In the genomic region with DNA sequence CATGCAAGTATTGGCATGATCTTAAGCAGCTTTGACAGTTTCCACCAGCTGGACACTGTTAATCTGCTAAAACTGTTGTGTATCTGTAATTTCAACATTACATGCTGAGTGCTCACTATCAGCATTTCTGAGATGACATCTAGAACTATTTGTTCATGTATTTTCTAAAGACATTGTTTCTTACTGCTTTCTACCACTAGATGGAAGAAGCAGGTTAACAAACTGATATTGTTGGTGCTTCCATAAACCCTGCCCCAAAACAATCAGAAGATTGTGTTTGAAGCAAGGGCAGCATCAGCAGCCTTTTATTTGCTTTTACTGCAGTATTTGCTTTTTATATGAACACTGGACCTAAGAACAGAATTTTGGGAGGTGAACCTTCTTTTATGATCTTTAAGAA, we compare ENCODE assay signal across 29 mouse cellular contexts.
DNase-seq lines count a peak whose midpoint lies in the region; ATAC-seq and TF ChIP-seq lines count a peak whose summit lies in the region.
"Had no signal": no experiment of that assay in that cellular context is flagged by ENCODE, and none has a peak within 500 bp of the region (broad histone marks: within the 10 kb centered on the region; RNA-seq: fewer than 3 reads in every experiment).

No protein-coding gene starts in this region.

- H3K4me2 ChIP-seq in forebrain, embryonic 14.5 days (ENCODE audit: low read length): no peak overlapping the region
- H3K4me2 ChIP-seq in forebrain, embryonic 15.5 days (replicated peaks): no peak overlapping the region
- no peak overlapping the region for H3K4me2 ChIP-seq in lung, postnatal 0 days (replicated peaks; ENCODE audit: low read depth, low read length)
- H3K4me2 ChIP-seq: embryonic facial prominence, embryonic 15.5 days; forebrain, embryonic 13.5 days; heart, embryonic 11.5 days; hindbrain, embryonic 12.5 days; midbrain, embryonic 12.5 days had no signal

- no peaks in the 10 kb centered on the region for H3K9me3 ChIP-seq in forebrain, embryonic 14.5 days (replicated peaks; ENCODE audit: control insufficient read depth, low read length)
- H3K9me3 ChIP-seq in forebrain, embryonic 15.5 days: no peaks in the 10 kb centered on the region
- H3K9me3 ChIP-seq in lung, postnatal 0 days (ENCODE audit: low read length): no peaks in the 10 kb centered on the region
- H3K9me3 ChIP-seq: embryonic facial prominence, embryonic 10.5 days; embryonic facial prominence, embryonic 15.5 days; forebrain, embryonic 13.5 days; hindbrain, embryonic 12.5 days; megakaryocyte, embryonic 14.5 days; midbrain, embryonic 12.5 days had no signal

- no peak for TF ChIP-seq CTCF in lung, postnatal 0 days (IDR thresholded peaks at IDR 0.05)

- peak; percentile 4 for DNase-seq in forebrain, embryonic 14.5 days (ENCODE audit: low spot score)
- DNase-seq in kidney, postnatal 10 days: peak; percentile 6
- no peak for DNase-seq in kidney, adult 11 months
- peak; percentile 8 for DNase-seq in lung, postnatal 0 days (ENCODE audit: low spot score)
- no peak for DNase-seq in lung, postnatal 10 days
- peak; percentile 5 for DNase-seq in brain, adult 2 months (ENCODE audit: low read depth, low spot score)
- DNase-seq in ovary, adult 18-20 months (ENCODE audit: low spot score): no peak
- DNase-seq: adrenal gland, postnatal 14 days; cerebellum, adult 2 months; cerebellum, postnatal 14 days; gastrocnemius, adult 2 months; gastrocnemius, postnatal 36 days; heart, adult 18-20 months; heart, postnatal 36 days; kidney, adult 8-10 months; kidney, postnatal 36 days; liver; lung, adult 2 months; lung, postnatal 36 days; thymus, postnatal 4 days had no signal

- TF ChIP-seq EP300 in lung, postnatal 0 days (IDR thresholded peaks at IDR 0.05): no peak

- ATAC-seq in forebrain, embryonic 14.5 days: no peak
- no peak for ATAC-seq in forebrain, embryonic 15.5 days (replicated peaks)
- no peak for ATAC-seq in lung, postnatal 0 days
- ATAC-seq: forebrain, embryonic 13.5 days had no signal

- H3K36me3 ChIP-seq in forebrain, embryonic 14.5 days (ENCODE audit: control insufficient read depth, insufficient read depth, low read length): no peaks in the 10 kb centered on the region
- H3K36me3 ChIP-seq in forebrain, embryonic 15.5 days: no peaks in the 10 kb centered on the region
- no peaks in the 10 kb centered on the region for H3K36me3 ChIP-seq in lung, postnatal 0 days (ENCODE audit: insufficient read depth, low read length)
- H3K36me3 ChIP-seq: embryonic facial prominence, embryonic 10.5 days; embryonic facial prominence, embryonic 15.5 days; hindbrain, embryonic 12.5 days; midbrain, embryonic 12.5 days had no signal

- H3K4me1 ChIP-seq in forebrain, embryonic 14.5 days (ENCODE audit: control insufficient read depth, insufficient read depth, low read length): no peaks in the 10 kb centered on the region
- H3K4me1 ChIP-seq in forebrain, embryonic 15.5 days: no peaks in the 10 kb centered on the region
- H3K4me1 ChIP-seq in lung, postnatal 0 days (ENCODE audit: insufficient read depth, low read depth, low read length): no peaks in the 10 kb centered on the region
- H3K4me1 ChIP-seq: embryonic facial prominence, embryonic 10.5 days; embryonic facial prominence, embryonic 15.5 days; forebrain, embryonic 13.5 days; hindbrain, embryonic 12.5 days; megakaryocyte, embryonic 14.5 days; midbrain, embryonic 12.5 days had no signal

- no peaks in the 10 kb centered on the region for H3K27me3 ChIP-seq in forebrain, embryonic 14.5 days (replicated peaks; ENCODE audit: control insufficient read depth, insufficient read depth, low read length)
- no peaks in the 10 kb centered on the region for H3K27me3 ChIP-seq in forebrain, embryonic 15.5 days
- H3K27me3 ChIP-seq in lung, postnatal 0 days (replicated peaks; ENCODE audit: insufficient read depth, low read length): no peaks in the 10 kb centered on the region
- H3K27me3 ChIP-seq: embryonic facial prominence, embryonic 15.5 days; forebrain, embryonic 13.5 days; hindbrain, embryonic 12.5 days; megakaryocyte, embryonic 14.5 days; midbrain, embryonic 12.5 days had no signal

- H3K27ac ChIP-seq in forebrain, embryonic 14.5 days (ENCODE audit: low read depth, low read length): no peak overlapping the region
- no peak overlapping the region for H3K27ac ChIP-seq in forebrain, embryonic 15.5 days (replicated peaks)
- no peak overlapping the region for H3K27ac ChIP-seq in lung, postnatal 0 days (ENCODE audit: low read length)
- H3K27ac ChIP-seq: embryonic facial prominence, embryonic 10.5 days; embryonic facial prominence, embryonic 15.5 days; forebrain, embryonic 13.5 days; gastrocnemius, adult 2 months; hindbrain, embryonic 12.5 days; liver, embryonic 14.5 days; midbrain, embryonic 12.5 days had no signal

- no peak overlapping the region for H3K9ac ChIP-seq in forebrain, embryonic 14.5 days (ENCODE audit: low read length)
- H3K9ac ChIP-seq in forebrain, embryonic 15.5 days (replicated peaks): no peak overlapping the region
- no peak overlapping the region for H3K9ac ChIP-seq in lung, postnatal 0 days (replicated peaks; ENCODE audit: low read depth)
- H3K9ac ChIP-seq: embryonic facial prominence, embryonic 15.5 days; forebrain, embryonic 13.5 days; hindbrain, embryonic 12.5 days; liver, embryonic 14.5 days; midbrain, embryonic 12.5 days had no signal

- no peak overlapping the region for H3K4me3 ChIP-seq in forebrain, embryonic 14.5 days (ENCODE audit: low read depth, low read length)
- no peak overlapping the region for H3K4me3 ChIP-seq in forebrain, embryonic 15.5 days
- no peak overlapping the region for H3K4me3 ChIP-seq in lung, postnatal 0 days (ENCODE audit: low read depth, low read length)
- H3K4me3 ChIP-seq: embryonic facial prominence, embryonic 10.5 days; embryonic facial prominence, embryonic 15.5 days; forebrain, embryonic 13.5 days; gastrocnemius, adult 2 months; hindbrain, embryonic 12.5 days; megakaryocyte, embryonic 14.5 days; midbrain, embryonic 12.5 days had no signal

Comparison
In these comparisons a context has a peak if more than half of its experiments do, and no peak if none do; other contexts are left out.
1. DNase-seq: peak in forebrain, embryonic 14.5 days (single experiment), kidney, postnatal 10 days (single experiment), lung, postnatal 0 days (single experiment) and brain, adult 2 months (single experiment); none in kidney, adult 11 months (single experiment), lung, postnatal 10 days (single experiment) and ovary, adult 18-20 months (single experiment).